Mouse (Mus musculus) MEL (cell line): ENCODE results near the gene Cd44. TPM values are rescaled to one million over a fixed set of nuclear protein-coding genes. Genes with fewer than 3 reads are reported as not detected.

Experiments
- DNase-seq: peaks from one replicate; pipeline ENCODE4 v3.0.0; 2011; ENCODE audit warnings: low read depth, low spot score
- H3K27ac ChIP-seq: 2 replicates; pipeline ENCODE4 v1.5.1; 2012; ENCODE audit warnings: low read depth, mild to moderate bottlenecking, control low read depth, low read length, moderate library complexity; ENCODE audit not compliant: control insufficient read depth
- H3K27me3 ChIP-seq, 2 experiments: fragments of 150-350 bp in 1 of 2; sonication (generic) in 1 of 2; 2 replicates each; pipeline ENCODE4 v1.6.1; 2012; ENCODE audit warnings: low read length in 2 of 2, mild to moderate bottlenecking in 2 of 2, improper control_type of control experiment in 1 of 2, moderate library complexity in 1 of 2; ENCODE audit not compliant: insufficient read depth in 2 of 2, control insufficient read depth in 1 of 2
- H3K36me3 ChIP-seq, 2 experiments: 2 replicates each; pipeline ENCODE4 v1.6.1; 2012 to 2014; ENCODE audit warnings: low read length in 2 of 2, improper control_type of control experiment in 1 of 2, inconsistent platforms in 1 of 2, mild to moderate bottlenecking in 1 of 2; ENCODE audit not compliant: insufficient read depth in 2 of 2, control insufficient read depth in 1 of 2
- H3K4me1 ChIP-seq, 2 experiments: fragments of 150-350 bp in 1 of 2; sonication (generic) in 1 of 2; 2 replicates each; pipeline ENCODE4 v1.6.1; 2012; ENCODE audit warnings: low read length in 2 of 2, improper control_type of control experiment in 1 of 2, mild to moderate bottlenecking in 1 of 2; ENCODE audit not compliant: insufficient read depth in 2 of 2, control insufficient read depth in 1 of 2
- H3K4me3 ChIP-seq, 2 experiments: fragments of 150-350 bp in 1 of 2; sonication (generic) in 1 of 2; 2 replicates each; pipeline ENCODE4 v1.5.1; 2012; ENCODE audit warnings: low read depth in 2 of 2, low read length in 2 of 2, mild to moderate bottlenecking in 2 of 2, moderate library complexity in 2 of 2, control low read depth in 1 of 2, improper control_type of control experiment in 1 of 2; ENCODE audit not compliant: control insufficient read depth in 1 of 2, insufficient read depth in 1 of 2
- H3K79me2 ChIP-seq: 2 replicates; pipeline ENCODE4 v1.6.1; 2012; ENCODE audit warnings: mild to moderate bottlenecking, low read length, moderate library complexity; ENCODE audit not compliant: control insufficient read depth, poor library complexity, insufficient read depth
- H3K9ac ChIP-seq: 2 replicates; pipeline ENCODE4 v1.6.1; 2012; ENCODE audit warnings: low read depth, mild to moderate bottlenecking, control low read depth, low read length, moderate library complexity; ENCODE audit not compliant: control insufficient read depth, poor library complexity, severe bottlenecking
- H3K9me3 ChIP-seq: fragments of 150-350 bp; sonication (generic); replicated peaks from 2 replicates; pipeline ENCODE4 v1.6.1; 2012; ENCODE audit warnings: mild to moderate bottlenecking, low read length, improper control_type of control experiment, moderate library complexity; ENCODE audit not compliant: insufficient read depth
- BHLHE40 ChIP-seq: IDR thresholded peaks from 2 replicates; pipeline ENCODE4 v1.6.1; 2012; ENCODE audit warnings: low read depth, mild to moderate bottlenecking, inconsistent platforms, low read length, improper control_type of control experiment, borderline replicate concordance
- CHD2 ChIP-seq: IDR thresholded peaks from 2 replicates; pipeline ENCODE4 v1.6.1; 2011; ENCODE audit warnings: low read length, improper control_type of control experiment
- CTCF ChIP-seq, 3 experiments: IDR thresholded peaks in 2 of 3; conservative IDR thresholded peaks in 1 of 3; 2 replicates each; pipeline ENCODE4 v1.5.1; 2011 to 2012; ENCODE audit warnings: low read length in 3 of 3, low read depth in 2 of 3, mild to moderate bottlenecking in 2 of 3, improper control_type of control experiment in 1 of 3, inconsistent platforms in 1 of 3, mixed read lengths in 1 of 3, moderate library complexity in 1 of 3; ENCODE audit not compliant: control insufficient read depth in 1 of 3, insufficient read depth in 1 of 3, poor library complexity in 1 of 3, severe bottlenecking in 1 of 3
- E2F4 ChIP-seq: IDR thresholded peaks from 2 replicates; pipeline ENCODE4 v1.6.1; 2011; ENCODE audit warnings: low read depth, low read length, improper control_type of control experiment, borderline replicate concordance
- ELF1 ChIP-seq: IDR thresholded peaks from 2 replicates; pipeline ENCODE4 v1.6.1; 2014; ENCODE audit warnings: low read depth, mild to moderate bottlenecking, inconsistent platforms, low read length, improper control_type of control experiment, moderate library complexity
- EP300 ChIP-seq, 2 experiments: IDR thresholded peaks; 2 replicates each; pipeline ENCODE4 v1.6.1; 2011; ENCODE audit warnings: improper control_type of control experiment in 2 of 2, low read length in 2 of 2, low read depth in 1 of 2, mild to moderate bottlenecking in 1 of 2
- GABPA ChIP-seq: IDR thresholded peaks from 2 replicates; pipeline ENCODE4 v1.6.1; 2012; ENCODE audit warnings: low read depth, mild to moderate bottlenecking, inconsistent platforms, low read length, improper control_type of control experiment, moderate library complexity
- HCFC1 ChIP-seq: IDR thresholded peaks from 2 replicates; pipeline ENCODE4 v1.6.1; 2012; ENCODE audit warnings: low read depth, mild to moderate bottlenecking, inconsistent platforms, low read length, improper control_type of control experiment, moderate library complexity
- JUND ChIP-seq: IDR thresholded peaks from 2 replicates; pipeline ENCODE4 v1.6.1; 2011; ENCODE audit warnings: low read depth, mild to moderate bottlenecking, improper control_type of control experiment, low read length
- KAT2A ChIP-seq: conservative IDR thresholded peaks from 2 replicates; pipeline ENCODE4 v1.6.1; 2012; ENCODE audit warnings: low read depth, low read length, improper control_type of control experiment, inconsistent platforms
- MAFK ChIP-seq: IDR thresholded peaks from 2 replicates; pipeline ENCODE4 v1.6.1; 2011; ENCODE audit warnings: low read depth, mild to moderate bottlenecking, low read length, improper control_type of control experiment, borderline replicate concordance
- MAX ChIP-seq: IDR thresholded peaks from 2 replicates; pipeline ENCODE4 v1.6.1; 2011; ENCODE audit warnings: low read length, improper control_type of control experiment
- MAZ ChIP-seq: IDR thresholded peaks from 2 replicates; pipeline ENCODE4 v1.6.1; 2012; ENCODE audit warnings: low read depth, mild to moderate bottlenecking, inconsistent platforms, low read length, improper control_type of control experiment
- MEF2A ChIP-seq: IDR thresholded peaks from 2 replicates; pipeline ENCODE4 v1.6.1; 2014; ENCODE audit warnings: low read depth, mild to moderate bottlenecking, inconsistent platforms, low read length, improper control_type of control experiment; ENCODE audit not compliant: poor library complexity, insufficient replicate concordance, severe bottlenecking; ENCODE audit errors: extremely low read depth
- MXI1 ChIP-seq: IDR thresholded peaks from 2 replicates; pipeline ENCODE4 v1.6.1; 2011; ENCODE audit warnings: mild to moderate bottlenecking, low read depth, low read length, improper control_type of control experiment
- MYB ChIP-seq: IDR thresholded peaks from 2 replicates; pipeline ENCODE4 v1.6.1; 2011; ENCODE audit warnings: mild to moderate bottlenecking, low read depth, low read length, improper control_type of control experiment
- MYC ChIP-seq: IDR thresholded peaks from 2 replicates; pipeline ENCODE4 v1.6.1; 2011; ENCODE audit warnings: low read depth, mild to moderate bottlenecking, low read length, improper control_type of control experiment, moderate library complexity
- NELFE ChIP-seq: IDR thresholded peaks from 2 replicates; pipeline ENCODE4 v1.6.1; 2011; ENCODE audit warnings: low read depth, low read length, improper control_type of control experiment
- NRF1 ChIP-seq: IDR thresholded peaks from 2 replicates; pipeline ENCODE4 v1.6.1; 2014; ENCODE audit warnings: low read depth, mild to moderate bottlenecking, inconsistent platforms, low read length, improper control_type of control experiment, moderate library complexity; ENCODE audit not compliant: poor library complexity, insufficient read depth, severe bottlenecking
- POLR2A ChIP-seq, 2 experiments: IDR thresholded peaks; 2 replicates each; pipeline ENCODE4 v1.6.1; 2011 to 2012; ENCODE audit warnings: low read length in 2 of 2, mild to moderate bottlenecking in 2 of 2, control low read depth in 1 of 2, improper control_type of control experiment in 1 of 2, low read depth in 1 of 2, moderate library complexity in 1 of 2; ENCODE audit not compliant: control insufficient read depth in 1 of 2, insufficient read depth in 1 of 2, poor library complexity in 1 of 2
- POLR2AphosphoS2 ChIP-seq: IDR thresholded peaks from 2 replicates; pipeline ENCODE4 v1.6.1; 2011; ENCODE audit warnings: low read length, improper control_type of control experiment
- POLR2AphosphoS5 ChIP-seq: IDR thresholded peaks from 2 replicates; pipeline ENCODE4 v1.6.1; 2012; ENCODE audit warnings: low read depth, borderline replicate concordance, mild to moderate bottlenecking, inconsistent platforms, low read length, moderate library complexity, mixed read lengths
- RAD21 ChIP-seq: IDR thresholded peaks from 2 replicates; pipeline ENCODE4 v1.6.1; 2011; ENCODE audit warnings: mild to moderate bottlenecking, low read depth, low read length, improper control_type of control experiment
- RCOR1 ChIP-seq: IDR thresholded peaks from 2 replicates; pipeline ENCODE4 v1.6.1; 2012; ENCODE audit warnings: low read depth, mild to moderate bottlenecking, inconsistent platforms, low read length, improper control_type of control experiment
- SIN3A ChIP-seq: IDR thresholded peaks from 2 replicates; pipeline ENCODE4 v1.6.1; 2012; ENCODE audit warnings: low read length, improper control_type of control experiment, inconsistent platforms
- SMC3 ChIP-seq: IDR thresholded peaks from 2 replicates; pipeline ENCODE4 v1.6.1; 2011; ENCODE audit warnings: low read depth, low read length, improper control_type of control experiment
- TBP ChIP-seq: IDR thresholded peaks from 2 replicates; pipeline ENCODE4 v1.8.0; 2011; ENCODE audit warnings: low read depth, low read length, improper control_type of control experiment
- TCF12 ChIP-seq: IDR thresholded peaks from 2 replicates; pipeline ENCODE4 v1.6.1; 2014; ENCODE audit warnings: low read depth, mild to moderate bottlenecking, inconsistent platforms, low read length, improper control_type of control experiment, moderate library complexity
- UBTF ChIP-seq: IDR thresholded peaks from 2 replicates; pipeline ENCODE4 v1.6.1; 2012; ENCODE audit warnings: low read depth, mild to moderate bottlenecking, inconsistent platforms, low read length, improper control_type of control experiment, moderate library complexity, borderline replicate concordance; ENCODE audit not compliant: insufficient read depth
- USF1 ChIP-seq: IDR thresholded peaks from 2 replicates; pipeline ENCODE4 v1.6.1; 2014; ENCODE audit warnings: low read depth, mild to moderate bottlenecking, inconsistent platforms, low read length, improper control_type of control experiment, moderate library complexity
- USF2 ChIP-seq, 2 experiments: IDR thresholded peaks; 2 replicates each; pipeline ENCODE4 v1.6.1; 2011 to 2012; ENCODE audit warnings: improper control_type of control experiment in 2 of 2, low read length in 2 of 2, borderline replicate concordance in 1 of 2, inconsistent platforms in 1 of 2, low read depth in 1 of 2, mild to moderate bottlenecking in 1 of 2; ENCODE audit not compliant: insufficient read depth in 1 of 2
- ZMIZ1 ChIP-seq: IDR thresholded peaks from 2 replicates; pipeline ENCODE4 v1.6.1; 2012; ENCODE audit warnings: low read depth, mild to moderate bottlenecking, inconsistent platforms, low read length, improper control_type of control experiment, moderate library complexity
- ZNF384 ChIP-seq: IDR thresholded peaks from 2 replicates; pipeline ENCODE4 v1.6.1; 2012; ENCODE audit warnings: low read depth, mild to moderate bottlenecking, inconsistent platforms, low read length, improper control_type of control experiment
- polyA plus RNA-seq, 2 experiments: library from polyadenylated mRNA; stranded (reverse) in 1 of 2; unstranded in 1 of 2; fragments of >175 nt in 1 of 2; fragments of >200 nt in 1 of 2; gene quantifications; 2 replicates each; pipeline versions ENCODE4 v1.2.1 to v1.2.4; 2012; ENCODE audit warnings: low replicate concordance in 2 of 2, low read depth in 1 of 2; ENCODE audit not compliant: insufficient read length in 2 of 2, insufficient read depth in 1 of 2, missing spikeins in 1 of 2
- total RNA-seq: library from RNA; depleted of rRNA; stranded (reverse); fragments of 300-350 nt; gene quantifications from 2 replicates; pipeline ENCODE4 v1.2.3, GENCODE M21; 2012

The Cd44 gene
- total and polyA plus RNA-seq, 3 experiments: 43.8 to 226 (median 53.9) TPM

DNA sequence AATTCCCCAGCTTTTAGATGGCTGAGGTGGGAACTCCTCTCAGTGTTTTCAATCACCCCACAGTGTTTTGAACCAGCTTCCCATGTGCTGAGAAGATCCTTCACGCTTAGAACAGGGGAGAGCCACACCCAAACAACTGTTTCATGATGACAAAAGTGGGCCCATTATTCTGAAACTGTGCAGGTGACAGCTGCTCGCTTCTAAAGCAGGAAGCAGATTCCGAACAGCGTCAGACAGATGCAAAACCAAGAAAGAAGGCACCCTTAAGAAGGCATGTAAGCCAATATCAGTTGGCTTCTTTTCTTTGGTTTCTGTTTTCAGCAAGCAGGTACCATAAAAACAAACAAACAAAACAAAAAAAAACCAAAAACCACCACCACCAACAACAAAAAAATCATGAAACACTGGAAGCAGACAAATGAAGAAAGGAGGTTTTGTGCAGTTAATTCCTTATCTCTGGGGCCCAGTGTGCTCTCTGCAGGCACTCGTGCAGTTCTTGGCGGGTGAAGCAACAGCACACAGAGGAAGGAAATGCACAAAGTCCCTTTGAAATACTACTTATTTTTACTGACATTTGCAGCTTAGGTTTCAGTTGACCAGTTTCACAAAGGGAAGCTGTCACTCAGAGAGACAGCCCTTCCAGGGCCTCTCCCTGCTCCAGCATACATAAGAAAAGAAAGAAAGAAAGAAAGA is 33.9 kb downstream of the Cd44 start (continued):
- TF ChIP-seq KAT2A (no peak), MEF2A (no peak)

DNA sequence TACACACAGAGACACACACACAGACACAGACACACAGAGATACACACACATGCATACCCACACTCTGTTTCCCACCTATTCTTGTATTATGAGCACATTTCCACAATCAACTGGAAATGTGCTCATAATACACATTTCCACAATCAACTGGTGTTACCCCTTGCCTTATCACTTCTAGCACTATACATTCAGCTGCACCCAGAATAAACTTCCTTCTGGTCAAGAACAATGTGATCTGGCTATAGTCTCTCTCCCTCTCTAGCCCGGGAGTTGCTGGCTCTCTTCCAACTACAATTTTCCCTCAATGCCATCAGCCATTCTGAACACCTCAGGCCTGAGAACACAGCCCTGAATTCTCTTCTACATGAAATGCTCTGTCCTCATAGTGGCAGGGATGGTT is 34.9 kb downstream of the Cd44 start:
- peak; percentile 46 for DNase-seq
- no peaks in the 10 kb centered on the region for H3K9me3 ChIP-seq
- H3K27me3 ChIP-seq: no peaks in the 10 kb centered on the region
- peaks cover 14 to 38% of the 10 kb centered on the region in 2 experiments for H3K36me3 ChIP-seq
- H3K4me1 ChIP-seq: peaks cover 18 to 21% of the 10 kb centered on the region in 2 experiments
- peak overlapping the region; percentile 86 for H3K27ac ChIP-seq
- peaks cover 22% of the 10 kb centered on the region for H3K79me2 ChIP-seq
- peak overlapping the region in 1 of 2 experiments; percentile 27; a peak in 2 of 4 replicates for H3K4me3 ChIP-seq
- peak overlapping the region; percentile 45 for H3K9ac ChIP-seq
- TF ChIP-seq BHLHE40: no peak
- TF ChIP-seq RCOR1: 0 out of 2 replicates have a peak, but pooled peaks have one; percentile 31
- no peak for TF ChIP-seq MAFK
- no peak for TF ChIP-seq POLR2A (IDR thresholded peaks at IDR 0.05; ENCODE audit: control insufficient read depth in 1 of 2, insufficient read depth in 1 of 2, low read depth in 1 of 2, low read length in 2 of 2, poor library complexity in 1 of 2)
- TF ChIP-seq MYB: no peak
- TF ChIP-seq USF1: no peak
- no peak for TF ChIP-seq UBTF
- no peak for TF ChIP-seq ZNF384
- TF ChIP-seq E2F4: no peak
- no peak for TF ChIP-seq HCFC1
- TF ChIP-seq SIN3A: no peak; the same call in 1 of the 2 replicates
- TF ChIP-seq MAX: no peak
- TF ChIP-seq NELFE: no peak
- no peak for TF ChIP-seq ELF1
- peak; percentile 49; the same call in 1 of the 2 replicates for TF ChIP-seq TCF12
- no peak for TF ChIP-seq SMC3
- TF ChIP-seq CHD2: no peak
- TF ChIP-seq NRF1: no peak
- no peak for TF ChIP-seq RAD21
- TF ChIP-seq TBP: no peak
- TF ChIP-seq POLR2AphosphoS2: no peak
- TF ChIP-seq GABPA: no peak
- TF ChIP-seq KAT2A: no peak
- 0 out of 2 replicates have a peak, but pooled peaks have one; percentile 25 for TF ChIP-seq MAZ
- peak; percentile 52 to 63 for TF ChIP-seq EP300 (IDR thresholded peaks at IDR 0.05; ENCODE audit: low read depth in 1 of 2, low read length in 2 of 2)
- no peak for TF ChIP-seq CTCF (IDR thresholded peaks at IDR 0.05 in 2 of 3, conservative IDR thresholded peaks at IDR 0.05 in 1 of 3; ENCODE audit: control insufficient read depth in 1 of 3, insufficient read depth in 1 of 3, low read depth in 2 of 3, low read length in 3 of 3, poor library complexity in 1 of 3, severe bottlenecking in 1 of 3)
- TF ChIP-seq MXI1: no peak; the same call in 1 of the 2 replicates
- no peak for TF ChIP-seq USF2 (IDR thresholded peaks at IDR 0.05; ENCODE audit: borderline replicate concordance in 1 of 2, insufficient read depth in 1 of 2, low read depth in 1 of 2, low read length in 2 of 2)
- no peak for TF ChIP-seq MEF2A
- peak; percentile 46; the same call in 1 of the 2 replicates for TF ChIP-seq MYC
- TF ChIP-seq POLR2AphosphoS5: no peak
- no peak for TF ChIP-seq JUND
- TF ChIP-seq ZMIZ1: no peak
